Mouse (Mus musculus) cerebellum, adult 9-10 months (tissue): Measurements from ENCODE around the gene Phkg2.

Experiments
- DNase-seq: peaks from one replicate; pipeline ENCODE4 v3.0.0; 2022

Phkg2 gene

DNA sequence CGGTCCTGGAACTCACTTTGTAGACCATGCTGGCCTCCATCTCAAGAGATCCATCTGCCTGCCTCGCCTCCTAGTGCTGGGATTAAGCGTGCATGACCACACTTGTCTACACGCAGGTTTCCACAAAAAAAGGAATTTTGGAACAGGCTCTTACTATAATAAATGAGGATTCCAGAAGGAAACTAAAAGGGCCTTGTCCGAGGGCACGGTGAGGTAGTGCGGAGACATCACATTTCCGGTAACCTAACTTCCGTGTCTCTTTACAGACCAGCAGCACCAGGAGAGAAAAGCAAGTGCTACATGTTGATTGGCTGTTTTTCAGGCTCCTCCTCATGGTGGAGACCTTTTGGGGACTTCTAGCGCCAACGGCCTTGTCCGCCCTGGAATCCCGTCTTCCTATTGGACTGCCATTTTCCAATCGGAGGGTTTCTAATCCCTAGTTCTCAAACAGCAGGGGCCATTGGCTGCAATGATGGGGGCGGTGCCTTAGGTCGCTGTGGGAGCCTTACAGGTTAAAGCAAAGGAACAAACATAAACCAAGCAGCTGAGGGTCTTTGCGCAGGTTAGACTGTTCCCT, at the start of gene Phkg2:
Phkg2 (plus strand) TSS at position 446 of the 577 bp plus-strand sequence.
- peak; percentile 98 for DNase-seq

DNA sequence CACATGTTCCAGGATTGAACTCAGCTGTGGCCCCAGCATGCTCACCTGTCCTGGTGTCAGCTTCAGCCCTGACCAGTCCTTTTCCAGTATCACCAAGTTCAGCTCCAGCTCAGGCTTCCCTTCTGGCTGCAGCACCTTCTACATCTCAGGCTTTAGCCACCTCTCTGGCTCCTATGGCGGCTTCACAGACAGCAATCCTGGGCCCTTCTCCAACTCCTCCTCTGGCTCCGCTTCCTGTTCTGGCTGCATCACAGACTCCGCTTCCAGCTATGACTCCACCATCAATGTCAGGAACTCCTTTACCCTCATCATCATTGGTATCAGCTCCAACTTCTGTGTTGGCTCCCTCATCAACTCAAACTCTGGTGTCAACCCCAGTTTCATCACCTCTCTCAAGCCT, 31.5 kb upstream of the Phkg2 start:
- no peak for DNase-seq

GRCm38 (mm10) chr7:127549116-127549835, 23.9 kb upstream of the Phkg2 start:
- peak; percentile 80 for DNase-seq

- DNase-seq: no peak
These were observed 21.6 kb upstream of the Phkg2 start for GRCm38 (mm10) chr7:127551558-127551957.

- DNase-seq: no peak
These were observed 12.6 kb upstream of the Phkg2 start for GRCm38 (mm10) chr7:127560580-127560979.

- DNase-seq: no peak
These were observed 11.7 kb upstream of the Phkg2 start, which contains the start of gene Tmem265 for GRCm38 (mm10) chr7:127561340-127561858. Tmem265 (plus strand) TSS chr7:127561390.

DNA sequence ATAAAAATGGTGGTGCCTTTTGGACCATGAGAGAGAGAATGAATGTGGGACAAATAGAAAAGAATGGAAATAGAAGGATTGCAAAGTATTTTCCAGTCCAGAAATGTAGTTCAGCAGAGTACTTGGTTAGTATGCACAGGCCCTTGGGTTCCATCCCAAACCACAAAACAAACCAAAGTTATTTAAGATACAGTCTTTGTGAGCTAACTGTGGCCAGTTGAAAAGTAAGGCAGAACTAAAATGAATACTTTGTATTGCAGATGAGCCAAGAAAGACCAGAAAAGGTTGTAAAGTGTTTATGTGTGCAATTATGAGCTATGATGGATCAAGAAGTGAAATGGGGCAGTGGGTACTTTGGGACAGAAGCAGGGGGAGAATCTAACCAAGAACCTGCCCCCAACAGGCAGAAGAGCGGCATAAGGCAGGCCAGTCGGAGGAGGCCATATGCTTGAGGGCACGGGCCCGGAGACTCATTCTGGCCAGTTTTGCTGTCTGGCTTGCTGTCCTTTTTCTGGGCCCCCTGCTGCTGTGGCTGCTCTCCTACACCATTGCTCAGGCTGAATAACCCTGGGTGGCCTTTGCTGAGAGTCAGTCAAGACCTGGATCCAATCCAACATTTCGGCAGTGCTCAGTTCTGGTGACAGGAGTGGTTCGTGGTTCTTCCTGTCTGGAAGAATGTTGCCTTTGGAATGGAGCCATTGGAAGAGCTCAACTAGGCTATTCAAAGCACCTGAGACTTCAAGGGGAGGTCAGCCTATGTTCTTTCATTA, 8.6 kb upstream of the Phkg2 start:
- peak; percentile 98 for DNase-seq

- DNase-seq: peak; percentile 56
These were observed 416 bp downstream of the Phkg2 start for GRCm38 (mm10) chr7:127573503-127574008.

DNA sequence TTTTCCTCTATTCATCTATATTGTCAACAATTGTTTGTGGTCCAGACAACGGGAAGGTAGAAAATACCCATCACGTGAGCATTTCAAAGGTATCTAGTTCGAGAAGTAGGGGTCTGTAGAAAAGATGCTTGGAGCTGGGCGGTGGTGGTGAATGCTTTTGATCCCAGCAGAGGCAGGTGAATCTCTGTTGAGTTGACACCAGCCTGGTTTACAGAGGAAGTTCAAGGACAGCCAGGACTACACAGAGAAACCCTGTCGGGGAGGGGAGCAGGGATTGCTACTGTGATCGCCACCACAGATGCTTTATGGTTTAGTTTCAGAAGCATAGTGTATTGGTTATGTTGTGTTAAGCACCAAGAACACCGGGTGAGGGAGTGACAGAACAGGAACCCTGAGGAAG, 975 bp downstream of the Phkg2 start:
- DNase-seq: peak; percentile 37

DNA sequence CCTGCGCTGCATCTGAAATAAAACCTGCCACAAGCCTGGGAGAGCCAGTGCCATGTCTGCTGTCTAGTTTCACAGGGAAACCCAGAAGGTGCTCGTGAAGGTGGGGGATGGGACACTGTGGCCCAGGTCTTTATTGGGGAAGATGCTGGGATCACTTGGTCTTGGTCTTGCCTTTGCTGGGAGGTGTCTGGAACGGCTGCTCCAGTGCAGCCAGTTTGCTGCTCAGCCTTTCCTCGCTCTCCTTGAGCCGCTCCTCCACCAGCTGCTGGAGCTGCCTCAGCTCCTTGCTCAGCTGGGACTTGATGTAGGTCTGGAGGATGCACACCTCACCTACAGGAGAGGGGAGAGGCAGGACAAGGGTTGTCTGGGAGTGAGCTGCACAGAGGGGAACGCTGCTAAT, 10.1 kb downstream of the Phkg2 start:
- no peak for DNase-seq

DNA sequence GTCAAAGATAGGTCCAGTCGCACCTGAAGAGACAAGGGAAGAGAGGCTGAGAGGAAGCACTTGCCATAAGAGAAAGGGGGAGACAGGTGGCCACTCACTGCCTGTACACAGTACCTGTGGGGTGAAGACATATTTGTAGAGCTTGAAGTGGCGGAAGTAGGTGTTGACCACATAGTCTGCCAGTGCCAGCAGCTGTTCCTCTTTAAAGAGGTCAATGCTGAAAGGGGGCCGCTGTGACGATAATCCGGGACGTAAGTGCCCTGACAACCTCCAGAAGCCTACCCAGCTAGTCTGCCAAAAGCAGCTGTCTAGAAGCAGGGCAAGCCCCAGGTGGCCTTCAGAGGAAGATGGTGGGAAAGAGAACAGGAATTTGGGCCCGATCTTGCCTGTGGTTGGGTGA, 11.9 kb downstream of the Phkg2 start:
- no peak for DNase-seq

GRCm38 (mm10) chr7:127586149-127586548, 13.0 kb downstream of the Phkg2 start:
- no peak for DNase-seq

GRCm38 (mm10) chr7:127587196-127587595, 14.1 kb downstream of the Phkg2 start:
- DNase-seq: no peak

DNA sequence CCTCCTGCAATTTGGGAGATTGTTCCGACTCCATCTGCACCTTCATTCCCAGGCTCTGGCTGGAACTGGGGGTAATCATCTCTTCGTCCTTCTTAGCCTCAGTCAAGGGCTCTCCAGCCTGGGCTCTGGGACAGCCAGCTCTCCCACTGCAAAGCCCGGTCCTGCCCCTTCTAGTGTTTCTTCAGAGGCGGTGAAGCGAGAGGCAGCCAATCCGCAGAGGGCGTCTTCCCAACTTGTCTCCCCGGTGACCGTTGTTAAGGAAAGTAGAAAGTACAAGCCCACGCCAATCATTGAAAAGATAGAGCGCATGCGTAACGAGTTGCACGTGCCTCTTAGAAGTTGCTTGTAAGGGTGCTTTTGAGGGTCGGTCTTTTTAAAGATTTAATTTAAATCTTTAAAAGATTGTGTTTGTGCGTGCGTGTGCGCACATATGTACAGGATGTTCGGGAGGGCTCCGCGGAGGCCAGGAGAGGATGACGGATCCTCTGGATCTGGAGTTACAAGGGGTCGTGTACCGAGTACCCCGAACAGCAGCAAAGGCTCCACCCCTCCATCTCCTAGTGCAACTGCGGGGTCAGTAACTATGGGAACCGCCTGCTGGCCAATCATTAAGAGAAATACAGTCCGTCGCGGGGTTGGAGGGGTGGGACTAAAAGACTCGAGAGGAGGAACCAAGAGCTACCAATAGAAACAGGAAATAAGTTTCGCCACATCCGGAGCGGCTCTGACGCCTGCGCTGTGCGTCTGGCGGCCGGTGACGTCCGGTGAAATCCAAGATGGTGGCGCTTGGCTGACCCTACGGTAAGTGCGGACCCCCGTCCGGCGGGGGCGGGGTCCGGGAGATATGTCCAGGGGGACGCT, 15.1 kb downstream of the Phkg2 start, which contains the start of the genes Ccdc189 and Rnf40:
Ccdc189 (minus strand) TSS at position 585 of the 861 bp plus-strand sequence.
Rnf40 (plus strand) TSS at position 757 of the 861 bp plus-strand sequence.
- DNase-seq: peak; percentile 94

GRCm38 (mm10) chr7:127588901-127589300, 15.8 kb downstream of the Phkg2 start:
- no peak for DNase-seq

- no peak for DNase-seq
These were observed 16.5 kb downstream of the Phkg2 start for GRCm38 (mm10) chr7:127589637-127590036.

- DNase-seq: no peak
These were observed 18.0 kb downstream of the Phkg2 start for GRCm38 (mm10) chr7:127591108-127591507.

DNA sequence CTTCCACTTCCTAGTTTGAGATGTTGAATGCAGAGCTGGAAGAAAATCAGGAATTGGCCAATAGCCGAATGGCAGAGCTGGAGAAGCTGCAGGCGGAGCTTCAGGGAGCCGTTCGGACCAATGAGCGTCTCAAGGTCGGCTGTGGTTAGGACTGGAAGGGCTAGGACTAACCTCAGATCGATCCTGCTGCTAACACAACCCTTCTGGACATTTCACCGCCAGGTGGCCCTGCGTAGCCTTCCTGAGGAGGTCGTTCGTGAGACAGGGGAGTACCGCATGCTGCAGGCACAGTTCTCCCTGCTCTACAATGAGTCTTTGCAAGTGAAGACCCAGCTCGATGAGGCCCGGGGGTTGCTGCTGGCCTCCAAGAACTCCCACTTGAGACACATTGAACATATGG, 19.4 kb downstream of the Phkg2 start:
- DNase-seq: no peak

- no peak for DNase-seq
These were observed 23.6 kb downstream of the Phkg2 start for GRCm38 (mm10) chr7:127596747-127597146.

DNA sequence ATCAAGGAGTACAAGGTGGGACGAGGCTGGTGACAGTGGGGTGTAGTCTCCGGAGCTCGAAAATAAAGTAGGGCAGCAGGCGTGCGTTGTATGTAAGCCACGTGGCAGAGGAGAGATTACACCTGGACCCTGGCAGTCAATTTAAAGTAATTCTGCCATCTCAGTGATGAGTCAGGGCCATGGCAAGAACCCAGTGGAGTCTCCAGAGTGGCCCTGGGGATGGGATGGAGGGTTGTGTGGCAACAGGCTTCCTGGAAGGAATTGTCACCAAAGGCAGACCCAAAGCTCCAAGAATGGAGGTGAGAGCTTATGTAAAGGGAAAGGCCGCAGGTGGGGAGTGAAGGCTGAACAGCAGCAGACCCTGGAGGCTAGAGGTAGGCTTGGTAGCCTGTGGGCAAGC, 27.5 kb downstream of the Phkg2 start:
- no peak for DNase-seq

- DNase-seq: no peak
These were observed 28.6 kb downstream of the Phkg2 start for GRCm38 (mm10) chr7:127601735-127602134.

- no peak for DNase-seq
These were observed 29.8 kb downstream of the Phkg2 start for GRCm38 (mm10) chr7:127602903-127603302.
